In genomic region chr3:79458651-79459275, GRCm38 (mm10) we compare ENCODE assay signal across 26 mouse cellular contexts.
"Had no signal": no experiment of that assay in that cellular context is flagged by ENCODE, and none has a peak within 500 bp of the region (broad histone marks: within the 10 kb centered on the region; RNA-seq: fewer than 3 reads in every experiment).

No protein-coding gene starts in this region.

- H3K27ac ChIP-seq: kidney, embryonic 15.5 days; limb, embryonic 10.5 days; limb, embryonic 13.5 days; liver, embryonic 14.5 days; lung, embryonic 15.5 days; midbrain, embryonic 10.5 days; midbrain, embryonic 13.5 days; neural tube, embryonic 13.5 days; stomach, embryonic 15.5 days had no signal

- H3K9ac ChIP-seq: kidney, embryonic 15.5 days; limb, embryonic 13.5 days; liver, embryonic 14.5 days; liver, postnatal 0 days; lung, embryonic 15.5 days; midbrain, embryonic 13.5 days; neural tube, embryonic 13.5 days; stomach, embryonic 15.5 days had no signal

- H3K9me3 ChIP-seq: kidney, embryonic 15.5 days; limb, embryonic 10.5 days; limb, embryonic 13.5 days; lung, embryonic 15.5 days; midbrain, embryonic 10.5 days; midbrain, embryonic 13.5 days; neural tube, embryonic 13.5 days; stomach, embryonic 15.5 days had no signal

- ATAC-seq: liver, postnatal 0 days; midbrain, embryonic 13.5 days; midbrain, embryonic 16.5 days had no signal

- DNase-seq: kidney, adult 11 months; kidney, adult 8-10 months; kidney, postnatal 10 days; kidney, postnatal 36 days; layer of hippocampus, adult 9-11 months; liver; liver, postnatal 0 days; lung, postnatal 10 days; lung, postnatal 4 days; retina, postnatal 1 day; right cerebral cortex, postnatal 25 days; spleen, adult 18-20 months; thymus, adult 2 months; thymus, postnatal 14 days; thymus, postnatal 4 days had no signal

- H3K4me2 ChIP-seq: kidney, embryonic 15.5 days; limb, embryonic 13.5 days; lung, embryonic 15.5 days; midbrain, embryonic 13.5 days; neural tube, embryonic 13.5 days; stomach, embryonic 15.5 days had no signal

- H3K4me3 ChIP-seq: kidney, embryonic 15.5 days; limb, embryonic 10.5 days; limb, embryonic 13.5 days; lung, embryonic 15.5 days; midbrain, embryonic 10.5 days; midbrain, embryonic 13.5 days; myocyte; neural tube, embryonic 13.5 days; stomach, embryonic 15.5 days had no signal

- H3K27me3 ChIP-seq: kidney, embryonic 15.5 days; limb, embryonic 13.5 days; lung, embryonic 15.5 days; neural tube, embryonic 13.5 days; stomach, embryonic 15.5 days had no signal

- H3K4me1 ChIP-seq: kidney, embryonic 15.5 days; lung, embryonic 15.5 days; neural tube, embryonic 13.5 days; stomach, embryonic 15.5 days had no signal
